Mouse (Mus musculus) hindbrain, embryonic 15.5 days (tissue): ENCODE data around the gene Col8a1. TPM values are rescaled to one million over a fixed set of nuclear protein-coding genes. Genes with fewer than 3 reads are reported as not detected.

Experiments
- ATAC-seq: fragments of 200-750 bp; cut with Nextera tagmentation; 2 replicates; pipeline ENCODE4 v1.8.0; 2017; ENCODE audit warnings: low read depth, moderate number of reproducible peaks, moderate TSS enrichment; ENCODE audit not compliant: low FRiP score
- H3K27ac ChIP-seq: fragments of 300-500 bp; sonication (generic); replicated peaks from 2 replicates; pipeline ENCODE4 v1.5.1; 2015; ENCODE audit warnings: mild to moderate bottlenecking, inconsistent platforms
- H3K27me3 ChIP-seq: fragments of 300-500 bp; sonication (generic); 2 replicates; pipeline ENCODE4 v1.6.1; 2015; ENCODE audit warnings: control low read depth, inconsistent platforms
- H3K36me3 ChIP-seq: fragments of 300-500 bp; sonication (generic); 2 replicates; pipeline ENCODE4 v1.6.1; 2015; ENCODE audit warnings: control low read depth, inconsistent platforms
- H3K4me1 ChIP-seq: fragments of 300-500 bp; sonication (generic); replicated peaks from 2 replicates; pipeline ENCODE4 v1.6.1; 2015; ENCODE audit warnings: control low read depth, inconsistent platforms
- H3K4me2 ChIP-seq: fragments of 300-500 bp; sonication (generic); 2 replicates; pipeline ENCODE4 v1.6.1; 2015; ENCODE audit warnings: moderate library complexity, mild to moderate bottlenecking, inconsistent platforms
- H3K4me3 ChIP-seq: fragments of 300-500 bp; sonication (generic); 2 replicates; pipeline ENCODE4 v1.5.1; 2015; ENCODE audit warnings: mild to moderate bottlenecking, inconsistent platforms
- H3K9ac ChIP-seq: fragments of 300-500 bp; sonication (generic); 2 replicates; pipeline ENCODE4 v1.6.1; 2015; ENCODE audit warnings: inconsistent platforms
- H3K9me3 ChIP-seq: fragments of 300-500 bp; sonication (generic); 2 replicates; pipeline ENCODE4 v1.6.1; 2016; ENCODE audit warnings: control low read depth, inconsistent platforms
- WGBS: fragments of 180-500 bp; shearing (Covaris S2); methylation state at CpG from one replicate; pipeline ENCODE4 v1.1.7; 2015; 5-methylcytosine and 5-hydroxymethylcytosine counted together
- polyA plus RNA-seq: library from polyadenylated mRNA; unstranded; fragments of >200 nt; fragmentation: Nextera tagmentation; extraction: Ambion mirVana; gene quantifications from 2 replicates; pipeline ENCODE4 v1.2.1, GENCODE M21; 2015

Col8a1 gene
- polyA plus RNA-seq, 1 experiment from 2014 or later, result 6.1 TPM

- Histone ChIP-seq H3K4me2 (no peak overlapping the region), H3K4me3 (no peak overlapping the region), H3K36me3 (no peaks in the 10 kb centered on the region), H3K27ac (no peak overlapping the region), H3K9me3 (no peaks in the 10 kb centered on the region), H3K27me3 (no peaks in the 10 kb centered on the region), H3K4me1 (no peaks in the 10 kb centered on the region), H3K9ac (no peak overlapping the region)
- 70% methylated on average over 7 of the region's 7 CpGs for WGBS
- ATAC-seq, result no peak
Measured at GRCm38 (mm10) chr16:57580041-57580440, 174.5 kb downstream of the Col8a1 start.

GRCm38 (mm10) chr16:57577519-57577918, 177.0 kb downstream of the Col8a1 start:
- no peak overlapping the region for H3K27ac ChIP-seq
- H3K4me3 ChIP-seq, result no peak overlapping the region
- no peaks in the 10 kb centered on the region for H3K27me3 ChIP-seq
- H3K9me3 ChIP-seq, result no peaks in the 10 kb centered on the region
- H3K4me2 ChIP-seq, result no peak overlapping the region
- no peak overlapping the region for H3K9ac ChIP-seq
- no peak for ATAC-seq
- H3K36me3 ChIP-seq, result no peaks in the 10 kb centered on the region
- no peaks in the 10 kb centered on the region for H3K4me1 ChIP-seq
- 96% methylated on average over 1 of the region's 1 CpGs for WGBS

GRCm38 (mm10) chr16:57575764-57576388, 178.7 kb downstream of the Col8a1 start:
- H3K27ac ChIP-seq, result no peak overlapping the region

More at GRCm38 (mm10) chr16:57575764-57576388, 178.7 kb downstream of the Col8a1 start:
- Histone ChIP-seq H3K4me3 (no peak overlapping the region), H3K27me3 (no peaks in the 10 kb centered on the region), H3K9me3 (no peaks in the 10 kb centered on the region), H3K4me1 (no peaks in the 10 kb centered on the region), H3K4me2 (no peak overlapping the region), H3K9ac (no peak overlapping the region), H3K36me3 (no peaks in the 10 kb centered on the region)
- WGBS, result 90% methylated on average over 1 of the region's 1 CpGs
- no peak for ATAC-seq

Other genes with a start within 250 kb of the Col8a1 start
- gene Cmss1, start 147.9 kb downstream of the Col8a1 start, polyA plus RNA-seq, result 33.9 and 38.3 TPM in 2 replicates